ENCODE assay signal across 12 mouse cellular contexts in the genomic region with DNA sequence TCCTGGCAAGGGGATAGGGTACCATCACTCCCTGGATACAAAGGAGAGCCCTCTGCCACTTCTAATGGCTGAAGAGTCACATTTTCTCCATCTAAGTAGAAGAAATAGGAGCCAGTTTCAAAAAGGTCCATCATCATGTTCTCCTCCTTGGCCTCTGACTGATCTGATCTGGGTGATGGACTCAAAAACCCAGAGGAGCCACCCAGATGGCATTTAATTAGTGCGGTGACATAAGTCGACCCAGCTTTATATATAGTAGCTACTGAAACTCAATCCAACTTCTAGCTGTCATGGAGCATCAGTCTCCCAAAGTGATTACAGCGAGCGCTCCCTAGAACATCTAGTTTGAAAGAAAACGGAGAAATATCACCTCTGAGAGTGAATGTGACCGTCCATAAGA. TPM values are rescaled to one million over a fixed set of nuclear protein-coding genes. Genes with fewer than 3 reads are reported as not detected.
DNase-seq lines count a peak whose midpoint lies in the region; ATAC-seq and TF ChIP-seq lines count a peak whose summit lies in the region.
"Had no signal": no experiment of that assay in that cellular context is flagged by ENCODE, and none has a peak within 500 bp of the region (broad histone marks: within the 10 kb centered on the region; RNA-seq: fewer than 3 reads in every experiment).

Gene Myf6, minus strand, starts transcription at position 170 of the 400 bp plus-strand sequence.

- TF ChIP-seq CTCF in kidney, postnatal 0 days (IDR thresholded peaks at IDR 0.05; ENCODE audit: low read depth) = no peak

- no peak within 1 kb of the TSS for H3K27ac ChIP-seq in kidney, postnatal 0 days
- H3K27ac ChIP-seq in forebrain, embryonic 16.5 days (ENCODE audit: low read length) = no peak within 1 kb of the TSS
- H3K27ac ChIP-seq in limb, embryonic 10.5 days = 0 out of 2 replicates have a peak within 1 kb of the TSS, but pooled peaks have one; percentile 17

- H3K4me3 ChIP-seq in kidney, postnatal 0 days (replicated peaks; ENCODE audit: low read depth, low read length) = no peak within 1 kb of the TSS
- H3K4me3 ChIP-seq in forebrain, embryonic 16.5 days (replicated peaks; ENCODE audit: low read length) = peak within 1 kb of the TSS; percentile 35
- H3K4me3 ChIP-seq in limb, embryonic 10.5 days = peak within 1 kb of the TSS; percentile 30; the same call in 1 of the 2 replicates

- H3K27me3 ChIP-seq in kidney, postnatal 0 days (ENCODE audit: insufficient read depth, low read length) = 0 out of 2 replicates have a peak, but pooled peaks cover 5% of the 10 kb centered on the region
- H3K27me3 ChIP-seq in forebrain, embryonic 16.5 days (replicated peaks; ENCODE audit: control insufficient read depth, insufficient read depth, low read length) = no peaks in the 10 kb centered on the region
- H3K27me3 ChIP-seq in limb, embryonic 10.5 days (ENCODE audit: low read depth, poor library complexity, severe bottlenecking) = peaks cover 10% of the 10 kb centered on the region

- no peaks in the 10 kb centered on the region for H3K4me1 ChIP-seq in kidney, postnatal 0 days (replicated peaks; ENCODE audit: insufficient read depth, low read length)
- H3K4me1 ChIP-seq in forebrain, embryonic 16.5 days (replicated peaks; ENCODE audit: control insufficient read depth, insufficient read depth, low read length) = peaks cover 2% of the 10 kb centered on the region; the same call in 1 of the 2 replicates
- H3K4me1 ChIP-seq in limb, embryonic 10.5 days = peaks cover 18% of the 10 kb centered on the region

- no peak for DNase-seq in kidney, postnatal 0 days (ENCODE audit: low spot score)
- DNase-seq in kidney, adult 18-20 months = no peak
- no peak for DNase-seq in limb, embryonic 10.5 days (ENCODE audit: low spot score)
- peak; percentile 79 for DNase-seq in skeletal muscle tissue, adult 2 months (ENCODE audit: low read depth, low spot score)
- no peak for DNase-seq in retina, embryonic 14.5 days (ENCODE audit: low spot score)
- DNase-seq in right cerebral cortex, postnatal 10 days (ENCODE audit: low spot score in 2 of 2) = no peak
- DNase-seq: adrenal gland, adult 8-10 months; kidney, adult 9 months; lung, postnatal 10 days; right cerebral cortex, postnatal 14 days had no signal

- H3K9me3 ChIP-seq in kidney, postnatal 0 days (replicated peaks; ENCODE audit: low read length) = no peaks in the 10 kb centered on the region
- H3K9me3 ChIP-seq in forebrain, embryonic 16.5 days (ENCODE audit: control insufficient read depth, low read length) = no peaks in the 10 kb centered on the region
- no peaks in the 10 kb centered on the region for H3K9me3 ChIP-seq in limb, embryonic 10.5 days (replicated peaks)

- no peak for ATAC-seq in kidney, postnatal 0 days (replicated peaks; ENCODE audit: low FRiP score, low read depth)
- ATAC-seq in forebrain, embryonic 16.5 days = no peak
- no peak for ATAC-seq in frontal cortex, adult (ENCODE audit: low TSS enrichment)

- 50% methylated on average over 6 of the region's 6 CpGs for WGBS in kidney, postnatal 0 days
- 90% methylated on average over 6 of the region's 6 CpGs for WGBS in forebrain, embryonic 16.5 days
- 87% methylated on average over 6 of the region's 6 CpGs for WGBS in limb, embryonic 10.5 days

- no peak within 1 kb of the TSS for H3K9ac ChIP-seq in kidney, postnatal 0 days (ENCODE audit: low read depth, low read length)
- peak within 1 kb of the TSS; percentile 49; the same call in 1 of the 2 replicates for H3K9ac ChIP-seq in forebrain, embryonic 16.5 days (replicated peaks; ENCODE audit: low read depth, low read length)

- peak within 1 kb of the TSS; percentile 50 for H3K4me2 ChIP-seq in kidney, postnatal 0 days (ENCODE audit: low read length)
- H3K4me2 ChIP-seq in forebrain, embryonic 16.5 days (ENCODE audit: low read length) = peak within 1 kb of the TSS; percentile 53

- no peaks in the 10 kb centered on the region for H3K36me3 ChIP-seq in kidney, postnatal 0 days (ENCODE audit: insufficient read depth, low read length)
- no peaks in the 10 kb centered on the region for H3K36me3 ChIP-seq in forebrain, embryonic 16.5 days (ENCODE audit: control insufficient read depth, insufficient read depth)
- H3K36me3 ChIP-seq in limb, embryonic 10.5 days = no peaks in the 10 kb centered on the region

RNA-seq across cellular contexts. Expression of gene Myf6, which starts in this region (rescaled TPM):
- polyA plus RNA-seq in kidney, postnatal 0 days (2015; fragmentation: Nextera tagmentation; extraction: Ambion mirVana) = not detected in 2 replicates
- polyA plus RNA-seq in forebrain, embryonic 16.5 days (2015; fragmentation: Nextera tagmentation; extraction: Ambion mirVana) = not detected in 2 replicates
- 0.19 TPM in 1 of 2 replicates, not detected in the other for polyA plus RNA-seq in limb, embryonic 10.5 days (2016; fragmentation: Nextera tagmentation; extraction: Ambion mirVana)
